8 mouse cellular contexts compared by ENCODE assay signal in genomic region chr11:102851883-102852282, GRCm38 (mm10). TPM values are rescaled to one million over a fixed set of nuclear protein-coding genes. Genes with fewer than 3 reads are reported as not detected.
DNase-seq lines count a peak whose midpoint lies in the region; ATAC-seq and TF ChIP-seq lines count a peak whose summit lies in the region.
"Had no signal": no experiment of that assay in that cellular context is flagged by ENCODE, and none has a peak within 500 bp of the region (broad histone marks: within the 10 kb centered on the region; RNA-seq: fewer than 3 reads in every experiment).

No protein-coding gene starts in this region.

- peak; percentile 35 to 48 for DNase-seq in right cerebral cortex, adult 2 months (ENCODE audit: low spot score in 2 of 2)
- DNase-seq in right cerebral cortex, postnatal 25 days: no peak
- peak; percentile 85 for DNase-seq in adrenal gland, postnatal 10 days
- peak; percentile 42 for DNase-seq in embryo, embryonic 9.5 days (ENCODE audit: extremely low spot score)
- DNase-seq in hindbrain, postnatal 0 days (ENCODE audit: low spot score): peak; percentile 61
- DNase-seq in lung, embryonic 14.5 days: peak; percentile 78
- DNase-seq in spleen, postnatal 10 days (ENCODE audit: low spot score in 2 of 2): peak; percentile 23 to 74

- H3K4me1 ChIP-seq in hindbrain, postnatal 0 days (ENCODE audit: insufficient read depth, low read length): no peaks in the 10 kb centered on the region
- H3K4me1 ChIP-seq in lung, embryonic 14.5 days (ENCODE audit: insufficient read depth): no peaks in the 10 kb centered on the region
- H3K4me1 ChIP-seq: hindbrain, embryonic 15.5 days had no signal

- H3K36me3 ChIP-seq in hindbrain, postnatal 0 days (ENCODE audit: insufficient read depth, low read length): peaks cover 68% of the 10 kb centered on the region
- peaks cover 87% of the 10 kb centered on the region for H3K36me3 ChIP-seq in lung, embryonic 14.5 days (ENCODE audit: insufficient read depth)

- H3K27me3 ChIP-seq in hindbrain, postnatal 0 days (ENCODE audit: insufficient read depth, low read length): no peaks in the 10 kb centered on the region
- H3K27me3 ChIP-seq in lung, embryonic 14.5 days (ENCODE audit: insufficient read depth, low read length): no peaks in the 10 kb centered on the region
- H3K27me3 ChIP-seq: hindbrain, embryonic 15.5 days had no signal

- peak; percentile 65 for TF ChIP-seq CTCF in hindbrain, postnatal 0 days (IDR thresholded peaks at IDR 0.05; ENCODE audit: low read depth)
- peak; percentile 73 for TF ChIP-seq CTCF in lung, embryonic 14.5 days (IDR thresholded peaks at IDR 0.05; ENCODE audit: low read depth)

- no peak overlapping the region for H3K4me2 ChIP-seq in hindbrain, postnatal 0 days (ENCODE audit: low read depth, low read length)
- no peak overlapping the region for H3K4me2 ChIP-seq in lung, embryonic 14.5 days
- H3K4me2 ChIP-seq: hindbrain, embryonic 15.5 days had no signal

- no peak overlapping the region for H3K27ac ChIP-seq in hindbrain, postnatal 0 days
- H3K27ac ChIP-seq in lung, embryonic 14.5 days (ENCODE audit: low read depth): no peak overlapping the region
- H3K27ac ChIP-seq: hindbrain, embryonic 15.5 days had no signal

- H3K4me3 ChIP-seq in hindbrain, postnatal 0 days (ENCODE audit: low read length): no peak overlapping the region
- H3K4me3 ChIP-seq in lung, embryonic 14.5 days (ENCODE audit: low read depth, low read length): no peak overlapping the region
- H3K4me3 ChIP-seq: hindbrain, embryonic 15.5 days had no signal

- no peak overlapping the region for H3K9ac ChIP-seq in hindbrain, postnatal 0 days (replicated peaks; ENCODE audit: low read length)
- no peak overlapping the region for H3K9ac ChIP-seq in lung, embryonic 14.5 days
- H3K9ac ChIP-seq: hindbrain, embryonic 15.5 days had no signal

- H3K9me3 ChIP-seq in hindbrain, postnatal 0 days (ENCODE audit: low read length): no peaks in the 10 kb centered on the region
- H3K9me3 ChIP-seq in lung, embryonic 14.5 days (ENCODE audit: low read depth, low read length): no peaks in the 10 kb centered on the region
- H3K9me3 ChIP-seq: hindbrain, embryonic 15.5 days had no signal

- no peak for ATAC-seq in hindbrain, postnatal 0 days
- peak; percentile 44; the same call in 1 of the 2 replicates for ATAC-seq in lung, embryonic 14.5 days (ENCODE audit: insufficient read depth)

- 70% methylated on average over 5 of the region's 5 CpGs for WGBS in hindbrain, postnatal 0 days
- WGBS in lung, embryonic 14.5 days: 61% methylated on average over 5 of the region's 5 CpGs

RNA-seq across cellular contexts. Expression of gene Higd1b, which starts 16.2 kb away (rescaled TPM):
- 1 to 10 TPM; 2.3 to 3.3 TPM for total RNA-seq in adrenal gland, postnatal 10 days (2021)
- 12.4 and 15.8 TPM in 2 replicates for total RNA-seq in hindbrain, postnatal 0 days (2014; rRNA removed)
- polyA plus RNA-seq in hindbrain, postnatal 0 days (2015; fragmentation: Nextera tagmentation; extraction: Ambion mirVana): 14.5 and 15.0 TPM in 2 replicates
- 5.4 and 6.8 TPM in 2 replicates for polyA plus RNA-seq in lung, embryonic 14.5 days (2014; fragmentation: Nextera tagmentation; extraction: Ambion mirVana)

RNA-seq across cellular contexts. Expression of gene Eftud2, which starts 28.9 kb away (rescaled TPM):
- total RNA-seq in adrenal gland, postnatal 10 days (2021): 10 to 100 TPM; 67.6 to 87.0 TPM
- 63.8 and 70.8 TPM in 2 replicates for total RNA-seq in hindbrain, postnatal 0 days (2014; rRNA removed)
- polyA plus RNA-seq in hindbrain, postnatal 0 days (2015; fragmentation: Nextera tagmentation; extraction: Ambion mirVana): 104 and 106 TPM in 2 replicates
- 218 and 242 TPM in 2 replicates for polyA plus RNA-seq in lung, embryonic 14.5 days (2014; fragmentation: Nextera tagmentation; extraction: Ambion mirVana)

RNA-seq across cellular contexts. Expression of gene Ccdc103, which starts 29.1 kb away (rescaled TPM):
- under 1 TPM; 0.21 to 0.27 TPM for total RNA-seq in adrenal gland, postnatal 10 days (2021)
- total RNA-seq in hindbrain, postnatal 0 days (2014; rRNA removed): 0.25 and 0.31 TPM in 2 replicates
- 2.2 and 2.4 TPM in 2 replicates for polyA plus RNA-seq in hindbrain, postnatal 0 days (2015; fragmentation: Nextera tagmentation; extraction: Ambion mirVana)
- 1.8 and 1.9 TPM in 2 replicates for polyA plus RNA-seq in lung, embryonic 14.5 days (2014; fragmentation: Nextera tagmentation; extraction: Ambion mirVana)

RNA-seq across cellular contexts. Expression of gene Gjc1, which starts 32.4 kb away (rescaled TPM):
- total RNA-seq in adrenal gland, postnatal 10 days (2021): 10 to 100 TPM; 24.4 to 27.6 TPM
- 13.2 and 18.0 TPM in 2 replicates for total RNA-seq in hindbrain, postnatal 0 days (2014; rRNA removed)
- 21.3 and 24.1 TPM in 2 replicates for polyA plus RNA-seq in hindbrain, postnatal 0 days (2015; fragmentation: Nextera tagmentation; extraction: Ambion mirVana)
- polyA plus RNA-seq in lung, embryonic 14.5 days (2014; fragmentation: Nextera tagmentation; extraction: Ambion mirVana): 78.1 and 80.7 TPM in 2 replicates

RNA-seq across cellular contexts. Expression of gene Fam187a, which starts 33.1 kb away (rescaled TPM):
- total RNA-seq in adrenal gland, postnatal 10 days (2021): not detected
- not detected in 2 replicates for total RNA-seq in hindbrain, postnatal 0 days (2014; rRNA removed)
- polyA plus RNA-seq in hindbrain, postnatal 0 days (2015; fragmentation: Nextera tagmentation; extraction: Ambion mirVana): not detected in 2 replicates
- polyA plus RNA-seq in lung, embryonic 14.5 days (2014; fragmentation: Nextera tagmentation; extraction: Ambion mirVana): not detected in 2 replicates
- polyA plus RNA-seq: hindbrain, embryonic 15.5 days had no signal
